Mouse (Mus musculus): Measurements from ENCODE around the gene Vmn1r229. TPM values are rescaled to one million over a fixed set of nuclear protein-coding genes. Genes with fewer than 3 reads are reported as not detected.

Gene Vmn1r229
- not detected in 2 replicates for polyA plus RNA-seq (2015; fragmentation: Nextera tagmentation; extraction: Ambion mirVana)

DNA sequence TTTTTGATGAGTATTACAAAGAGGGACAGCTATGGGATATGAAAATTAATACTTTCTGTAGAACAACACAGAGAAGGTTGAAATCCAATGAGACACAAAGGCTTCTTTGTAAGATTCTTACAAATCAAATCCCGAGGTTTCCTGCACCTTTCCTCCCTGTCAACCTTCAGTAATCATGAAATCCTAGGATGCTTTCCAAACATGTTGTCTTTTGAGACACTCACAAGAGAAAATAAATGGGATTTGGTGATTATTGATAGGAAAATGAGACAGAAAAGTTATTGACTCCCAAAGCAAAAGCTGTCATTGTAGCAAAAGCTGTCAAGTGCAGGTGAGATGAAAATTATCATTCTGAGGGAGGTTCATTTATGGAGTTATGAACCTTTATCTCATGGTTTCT, at the start of gene Vmn1r229:
Vmn1r229 (plus strand) TSS at position 301 of the 400 bp plus-strand sequence.
- no peaks in the 10 kb centered on the region for H3K36me3 ChIP-seq
- H3K4me3 ChIP-seq (replicated peaks) = no peak within 1 kb of the TSS
- DNase-seq (no peak), ATAC-seq (ENCODE audit: low read depth) (no peak)
- H3K9ac ChIP-seq = no peak within 1 kb of the TSS
- H3K9me3 ChIP-seq (replicated peaks) = no peaks in the 10 kb centered on the region
- H3K4me1 ChIP-seq (replicated peaks) = no peaks in the 10 kb centered on the region
- WGBS (ENCODE audit: insufficient replicate concordance) = 25% methylated on average over 1 of the region's 1 CpGs
- no peak within 1 kb of the TSS for H3K4me2 ChIP-seq
- H3K27ac ChIP-seq = no peak within 1 kb of the TSS
- H3K27me3 ChIP-seq = no peaks in the 10 kb centered on the region

DNA sequence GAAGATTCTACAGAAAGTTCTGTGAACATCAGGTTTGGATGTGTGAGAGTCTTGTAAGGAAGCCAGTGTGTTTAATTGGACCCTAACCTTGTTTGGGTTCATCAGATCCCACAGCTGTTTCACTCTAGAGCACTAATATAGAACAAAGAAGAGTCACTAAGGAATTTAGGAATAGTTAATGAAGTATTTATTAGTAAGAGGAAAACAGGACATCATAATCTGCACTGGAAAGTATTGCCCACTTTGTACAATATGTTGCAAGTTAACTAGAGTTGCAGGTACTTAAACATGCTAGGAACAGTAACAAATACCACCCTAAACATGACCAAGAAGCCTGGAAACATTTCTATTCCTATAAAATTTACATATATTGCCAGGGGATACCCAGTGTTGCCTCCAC, 25.3 kb upstream of the Vmn1r229 start, which contains the start of gene Vmn1r228:
Vmn1r228 (minus strand) TSS at position 101 of the 400 bp plus-strand sequence.
- ATAC-seq (ENCODE audit: low read depth) = no peak
- no peak within 1 kb of the TSS for H3K4me2 ChIP-seq

GRCm38 (mm10) chr17:20840144-20840543, 28.8 kb downstream of the Vmn1r229 start, which contains the start of gene Vmn1r230:
TSS of gene Vmn1r230 (plus strand) at chr17:20840444.
- no peak within 1 kb of the TSS for H3K4me3 ChIP-seq (replicated peaks)
- no peaks in the 10 kb centered on the region for H3K9me3 ChIP-seq (replicated peaks)
- DNase-seq (no peak), ATAC-seq (ENCODE audit: low read depth) (no peak)
- no peak within 1 kb of the TSS for H3K9ac ChIP-seq
- no peak within 1 kb of the TSS for H3K27ac ChIP-seq
- H3K27me3 ChIP-seq = no peaks in the 10 kb centered on the region
- H3K4me2 ChIP-seq = no peak within 1 kb of the TSS
- WGBS (ENCODE audit: insufficient replicate concordance) = 3% methylated on average over 1 of the region's 1 CpGs
- H3K4me1 ChIP-seq (replicated peaks) = no peaks in the 10 kb centered on the region
- H3K36me3 ChIP-seq = no peaks in the 10 kb centered on the region

More for the DNA sequence above, 25.3 kb upstream of the Vmn1r229 start, which contains the start of gene Vmn1r228:
- H3K4me3 ChIP-seq (replicated peaks) = no peak within 1 kb of the TSS
- no peak within 1 kb of the TSS for H3K27ac ChIP-seq
- H3K9me3 ChIP-seq (replicated peaks) = no peaks in the 10 kb centered on the region
- no peaks in the 10 kb centered on the region for H3K36me3 ChIP-seq
- no peaks in the 10 kb centered on the region for H3K27me3 ChIP-seq
- DNase-seq = no peak
- no peaks in the 10 kb centered on the region for H3K4me1 ChIP-seq (replicated peaks)
- H3K9ac ChIP-seq = no peak within 1 kb of the TSS

Other genes with a start within 250 kb of the Vmn1r229 start
- not detected in 2 replicates for gene Vmn2r109, start 246.8 kb upstream of the Vmn1r229 start, polyA plus RNA-seq (2015; fragmentation: Nextera tagmentation; extraction: Ambion mirVana)
- gene Vmn2r110, start 215.1 kb upstream of the Vmn1r229 start, polyA plus RNA-seq (2015; fragmentation: Nextera tagmentation; extraction: Ambion mirVana) = 0.01 TPM in 1 of 2 replicates, not detected in the other
- gene Fpr-rs3, start 186.7 kb upstream of the Vmn1r229 start, polyA plus RNA-seq (2015; fragmentation: Nextera tagmentation; extraction: Ambion mirVana) = not detected in 2 replicates
- not detected in 2 replicates for gene Vmn1r226, start 128.7 kb upstream of the Vmn1r229 start, polyA plus RNA-seq (2015; fragmentation: Nextera tagmentation; extraction: Ambion mirVana)
- gene Vmn1r227, start 81.7 kb upstream of the Vmn1r229 start, polyA plus RNA-seq (2015; fragmentation: Nextera tagmentation; extraction: Ambion mirVana) = not detected in 2 replicates
- not detected in 2 replicates for gene Vmn1r228, start 25.4 kb upstream of the Vmn1r229 start, polyA plus RNA-seq (2015; fragmentation: Nextera tagmentation; extraction: Ambion mirVana)
- not detected in 2 replicates for gene Vmn1r230, start 28.9 kb downstream of the Vmn1r229 start, polyA plus RNA-seq (2015; fragmentation: Nextera tagmentation; extraction: Ambion mirVana)
- not detected in 2 replicates for gene Vmn1r231, start 93.5 kb downstream of the Vmn1r229 start, polyA plus RNA-seq (2015; fragmentation: Nextera tagmentation; extraction: Ambion mirVana)
- gene Vmn1r232, start 108.2 kb downstream of the Vmn1r229 start, polyA plus RNA-seq (2015; fragmentation: Nextera tagmentation; extraction: Ambion mirVana) = not detected in 2 replicates
- gene Ppp2r1a, start 133.8 kb downstream of the Vmn1r229 start, polyA plus RNA-seq (2015; fragmentation: Nextera tagmentation; extraction: Ambion mirVana) = 111 and 115 TPM in 2 replicates
- not detected in 2 replicates for gene Vmn1r233, start 184.9 kb downstream of the Vmn1r229 start, polyA plus RNA-seq (2015; fragmentation: Nextera tagmentation; extraction: Ambion mirVana)
- 4.8 and 5.1 TPM in 2 replicates for gene Zfp160, start 197.3 kb downstream of the Vmn1r229 start, polyA plus RNA-seq (2015; fragmentation: Nextera tagmentation; extraction: Ambion mirVana)